Mouse (Mus musculus): ENCODE results near the gene Sult5a1.

DNA sequence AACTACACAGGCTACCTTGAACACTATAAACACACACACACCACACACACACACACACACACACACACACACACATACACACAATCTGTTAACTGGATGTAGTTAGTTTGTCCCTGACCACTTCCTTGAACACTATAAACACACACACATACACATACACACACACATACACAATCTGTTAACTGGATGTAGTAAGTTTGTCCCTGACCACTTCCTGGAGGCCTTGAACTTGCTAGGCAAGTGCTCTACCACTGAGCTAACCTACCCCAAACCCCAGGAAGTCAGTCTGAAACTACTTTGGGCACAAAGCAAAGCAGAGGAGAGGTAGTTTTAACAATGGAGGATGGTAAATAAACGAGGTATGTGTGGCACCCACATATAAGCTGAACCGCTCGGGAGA lies 45.5 kb upstream of the Sult5a1 start:
- TF ChIP-seq POLR2A (IDR thresholded peaks at IDR 0.05; ENCODE audit: extremely low read depth, insufficient read depth, low read length): no peak
- TF ChIP-seq CTCF (IDR thresholded peaks at IDR 0.05; ENCODE audit: low read depth, low read length): no peak

Measured in liver, adult 2 months (tissue).